Mouse (Mus musculus) midbrain, embryonic 14.5 days (tissue): ENCODE data around the gene Adipor1. TPM values are rescaled to one million over a fixed set of nuclear protein-coding genes. Genes with fewer than 3 reads are reported as not detected.
"Not testable (repeated sequence)": the region's sequence is repeated elsewhere in the genome, so short reads cannot be mapped to it uniquely, and the experiment has no call there.

Experiments
- ATAC-seq: fragments of 200-750 bp; cut with Nextera tagmentation; 2 replicates; pipeline ENCODE4 v1.8.0; 2017; ENCODE audit warnings: moderate number of reproducible peaks, moderate library complexity; ENCODE audit not compliant: low FRiP score, low TSS enrichment
- DNase-seq: peaks from one replicate; pipeline ENCODE4 v3.0.0-alpha.2; 2015
- H3K27ac ChIP-seq: fragments of 300-500 bp; sonication (generic); replicated peaks from 2 replicates; pipeline ENCODE4 v1.5.1; 2014; ENCODE audit warnings: mild to moderate bottlenecking, low read depth, low read length, moderate library complexity
- H3K27me3 ChIP-seq: fragments of 300-500 bp; sonication (generic); 2 replicates; pipeline ENCODE4 v1.6.1; 2014; ENCODE audit warnings: low read length, control low read depth, mixed read lengths; ENCODE audit not compliant: control insufficient read depth, insufficient read depth
- H3K36me3 ChIP-seq: fragments of 300-500 bp; sonication (generic); 2 replicates; pipeline ENCODE4 v1.6.1; 2014; ENCODE audit warnings: low read length, control low read depth; ENCODE audit not compliant: control insufficient read depth, insufficient read depth
- H3K4me1 ChIP-seq: fragments of 300-500 bp; sonication (generic); 2 replicates; pipeline ENCODE4 v1.6.1; 2014; ENCODE audit warnings: mild to moderate bottlenecking, antibody characterized with exemption, low read length, control low read depth; ENCODE audit not compliant: control insufficient read depth, insufficient read depth
- H3K4me2 ChIP-seq: fragments of 300-500 bp; sonication (generic); 2 replicates; pipeline ENCODE4 v1.6.1; 2014; ENCODE audit warnings: mild to moderate bottlenecking, low read length, moderate library complexity
- H3K4me3 ChIP-seq: fragments of 300-500 bp; sonication (generic); replicated peaks from 2 replicates; pipeline ENCODE4 v1.5.1; 2014; ENCODE audit warnings: low read depth, low read length
- H3K9ac ChIP-seq: fragments of 300-500 bp; sonication (generic); replicated peaks from 2 replicates; pipeline ENCODE4 v1.6.1; 2014; ENCODE audit warnings: mild to moderate bottlenecking, low read length, moderate library complexity
- H3K9me3 ChIP-seq: fragments of 300-500 bp; sonication (generic); 2 replicates; pipeline ENCODE4 v1.6.1; 2016; ENCODE audit warnings: low read length, control low read depth, mixed read lengths; ENCODE audit not compliant: control insufficient read depth
- WGBS: fragments of 180-500 bp; shearing (Covaris S2); extraction: QIAGEN DNeasy Blood & Tissue Kit; methylation state at CpG from one replicate; pipeline ENCODE4 v1.1.7; 2014; 5-methylcytosine and 5-hydroxymethylcytosine counted together
- polyA plus RNA-seq: library from polyadenylated mRNA; unstranded; fragments of >200 nt; fragmentation: Nextera tagmentation; extraction: Ambion mirVana; gene quantifications from 2 replicates; pipeline ENCODE4 v1.2.1, GENCODE M21; 2014

Gene Adipor1
- polyA plus RNA-seq, 1 experiment from 2014 or later, result 70.5 TPM

- ATAC-seq (no peak), DNase-seq (no peak)
- H3K9me3 ChIP-seq, result no peaks in the 10 kb centered on the region
- no peak overlapping the region for H3K4me3 ChIP-seq
- 90% methylated on average over 4 of the region's 4 CpGs for WGBS
- no peaks in the 10 kb centered on the region for H3K27me3 ChIP-seq
- no peak overlapping the region for H3K4me2 ChIP-seq
- no peak overlapping the region for H3K27ac ChIP-seq
- H3K36me3 ChIP-seq, result peaks cover 49% of the 10 kb centered on the region
- H3K4me1 ChIP-seq, result no peaks in the 10 kb centered on the region
- H3K9ac ChIP-seq, result no peak overlapping the region
These were observed 18.3 kb downstream of the Adipor1 start for GRCm38 (mm10) chr1:134433473-134433872.

DNA sequence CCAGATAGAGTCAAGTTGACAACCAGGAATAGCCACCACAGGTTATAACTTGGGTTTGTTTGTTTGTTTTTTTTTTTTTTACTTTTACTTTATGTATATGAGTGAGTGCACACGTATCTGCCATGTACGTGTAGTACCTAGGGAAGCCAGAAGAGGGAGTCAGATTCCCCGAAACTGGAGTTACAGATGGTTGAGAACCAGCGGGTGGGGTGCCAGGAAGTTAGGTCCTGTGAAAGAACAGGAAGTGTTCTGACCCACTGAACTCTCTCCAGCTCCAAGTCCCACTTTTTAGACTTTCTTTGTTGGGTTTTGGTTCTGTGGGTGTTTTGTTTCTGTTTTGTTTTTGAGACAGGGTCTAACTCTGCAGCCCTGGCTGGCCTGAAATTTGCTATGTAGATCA is 20.2 kb downstream of the Adipor1 start:
- Histone ChIP-seq H3K9ac (no peak overlapping the region), H3K36me3 (peaks cover 31% of the 10 kb centered on the region), H3K27ac (no peak overlapping the region), H3K27me3 (no peaks in the 10 kb centered on the region), H3K9me3 (no peaks in the 10 kb centered on the region), H3K4me2 (no peak overlapping the region), H3K4me1 (no peaks in the 10 kb centered on the region), H3K4me3 (no peak overlapping the region)
- ATAC-seq (no peak), DNase-seq (peak; percentile 18)
- 28% methylated on average over 4 of the region's 4 CpGs for WGBS

DNA sequence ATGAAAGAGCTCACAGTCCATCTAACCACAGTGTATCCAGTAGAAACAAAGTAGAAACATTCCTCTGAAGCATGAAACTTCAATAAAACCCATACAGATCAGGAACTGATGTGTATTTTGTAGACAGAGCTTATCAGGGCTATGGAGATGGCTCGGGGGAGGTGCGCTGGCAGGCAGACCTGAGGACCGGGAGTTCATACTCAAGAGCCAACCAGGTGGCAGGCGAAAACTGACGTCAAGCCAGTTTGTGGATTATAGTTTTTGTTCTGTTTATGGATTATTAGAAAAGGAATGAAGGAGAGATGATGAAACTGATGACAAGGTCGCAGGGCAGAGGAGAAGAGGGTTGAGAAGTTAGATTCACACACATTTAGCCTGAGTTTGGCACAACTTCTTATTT is 25.3 kb downstream of the Adipor1 start:
- Histone ChIP-seq H3K4me1 (no peaks in the 10 kb centered on the region), H3K27me3 (no peaks in the 10 kb centered on the region), H3K9ac (no peak overlapping the region), H3K4me2 (no peak overlapping the region), H3K27ac (no peak overlapping the region), H3K4me3 (no peak overlapping the region), H3K36me3 (no peaks in the 10 kb centered on the region), H3K9me3 (no peaks in the 10 kb centered on the region)
- DNase-seq (no peak), ATAC-seq (no peak)
- 92% methylated on average over 6 of the region's 6 CpGs for WGBS

DNA sequence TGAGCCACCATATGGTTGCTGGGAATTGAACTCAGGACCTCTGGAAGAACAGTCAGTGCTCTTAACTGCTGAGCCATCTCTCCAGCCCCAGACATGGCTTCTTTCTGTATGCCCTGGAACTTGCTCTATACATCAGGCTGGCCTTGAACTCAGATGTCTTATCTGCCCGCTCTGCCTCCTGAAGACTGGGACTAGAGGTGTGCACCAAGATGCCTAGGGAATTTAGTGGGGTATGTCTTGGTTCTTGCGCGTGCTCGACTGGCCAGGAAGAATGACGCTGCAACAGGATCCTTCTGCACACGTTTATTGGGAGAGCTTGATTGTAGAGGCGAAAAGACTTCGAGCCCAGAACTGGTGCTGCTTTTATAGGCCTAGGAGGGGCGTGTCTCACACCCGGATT is 26.6 kb downstream of the Adipor1 start:
- H3K36me3 ChIP-seq, H3K27me3 ChIP-seq, H3K9me3 ChIP-seq, DNase-seq, H3K4me1 ChIP-seq, H3K9ac ChIP-seq, H3K27ac ChIP-seq, H3K4me3 ChIP-seq, ATAC-seq, H3K4me2 ChIP-seq: not testable (repeated sequence)
- 91% methylated on average over 7 of the region's 10 CpGs for WGBS

DNA sequence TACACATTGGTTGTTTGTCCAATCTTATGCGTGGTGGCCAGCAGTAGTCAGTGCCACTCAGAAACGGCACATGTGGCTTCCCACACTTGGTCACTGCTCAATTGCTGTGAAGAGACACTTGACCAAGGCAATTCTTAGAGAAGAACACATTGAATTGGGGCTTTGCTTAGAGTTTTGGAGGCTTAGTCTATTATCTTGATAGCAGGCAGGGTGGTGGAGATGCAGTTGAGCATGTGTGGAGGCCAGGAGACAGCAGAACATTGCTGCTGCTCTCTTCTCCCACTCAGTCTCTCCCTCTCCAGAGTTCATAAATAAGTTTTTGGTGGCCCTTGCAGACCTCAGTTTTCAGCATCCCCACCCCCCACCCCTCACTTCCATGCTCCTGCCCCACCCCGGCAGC is 27.2 kb downstream of the Adipor1 start:
- no peak overlapping the region for H3K4me2 ChIP-seq
- H3K36me3 ChIP-seq, result no peaks in the 10 kb centered on the region
- H3K9ac ChIP-seq, result no peak overlapping the region
- DNase-seq, result no peak
- no peak overlapping the region for H3K27ac ChIP-seq
- H3K4me3 ChIP-seq, result no peak overlapping the region
- H3K9me3 ChIP-seq, result no peaks in the 10 kb centered on the region
- H3K4me1 ChIP-seq, result no peaks in the 10 kb centered on the region
- WGBS, result over 99% methylated on average over 3 of the region's 3 CpGs
- no peaks in the 10 kb centered on the region for H3K27me3 ChIP-seq
- ATAC-seq, result no peak

DNA sequence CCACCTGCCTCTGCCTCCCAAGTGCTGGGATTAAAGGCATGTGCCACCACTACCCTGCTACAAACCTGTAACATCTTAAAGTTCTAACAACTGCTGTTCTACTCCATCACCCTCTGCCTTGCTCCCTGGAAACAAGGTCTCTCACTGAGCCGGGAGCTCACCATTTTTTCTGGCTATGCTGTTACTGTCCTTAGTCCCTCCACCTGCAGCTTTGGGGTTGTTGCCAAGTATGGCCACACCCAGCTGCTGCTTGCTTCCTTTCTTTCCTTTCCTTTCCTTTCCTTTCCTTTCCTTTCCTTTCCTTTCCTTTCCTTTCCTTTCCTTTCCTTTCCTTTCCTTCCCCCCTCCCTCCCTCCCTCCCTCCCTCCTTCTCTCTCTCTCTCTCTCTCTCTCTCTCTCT is 28.1 kb downstream of the Adipor1 start:
- not testable (repeated sequence) for H3K4me2 ChIP-seq, H3K9ac ChIP-seq, ATAC-seq, DNase-seq, H3K27ac ChIP-seq, H3K27me3 ChIP-seq, H3K4me3 ChIP-seq, H3K4me1 ChIP-seq, H3K9me3 ChIP-seq, H3K36me3 ChIP-seq
- WGBS, result 100% methylated on average over 1 of the region's 1 CpGs

- Histone ChIP-seq H3K27ac (no peak overlapping the region), H3K27me3 (no peaks in the 10 kb centered on the region)
These were observed 30.2 kb downstream of the Adipor1 start for GRCm38 (mm10) chr1:134445418-134445817.

DNA sequence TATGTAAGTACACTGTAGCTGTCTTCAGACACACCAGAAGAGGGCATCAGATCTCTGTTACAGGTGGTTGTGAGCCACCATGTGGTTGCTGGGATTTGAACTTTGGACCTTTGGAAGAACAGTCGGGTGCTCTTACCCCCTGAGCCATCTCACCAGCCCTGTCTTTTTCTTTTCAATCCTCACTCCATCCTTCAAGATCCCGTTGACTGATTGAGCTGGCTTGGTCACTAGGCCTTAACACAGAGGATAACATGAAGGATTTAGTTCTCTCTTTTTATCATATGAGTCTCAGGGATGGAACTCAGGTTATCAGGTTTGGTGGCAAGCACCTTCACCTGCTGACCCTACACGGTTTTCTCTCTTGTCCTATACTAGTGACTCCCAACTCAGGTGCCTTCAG is 33.4 kb downstream of the Adipor1 start:
- 62% methylated on average over 3 of the region's 3 CpGs for WGBS
- H3K36me3 ChIP-seq, ATAC-seq: not testable (repeated sequence)

More at GRCm38 (mm10) chr1:134445418-134445817, 30.2 kb downstream of the Adipor1 start:
- no peak for ATAC-seq
- H3K36me3 ChIP-seq, result no peaks in the 10 kb centered on the region
- H3K9me3 ChIP-seq, result no peaks in the 10 kb centered on the region
- 90% methylated on average over 2 of the region's 2 CpGs for WGBS
- DNase-seq, result no peak
- no peak overlapping the region for H3K4me2 ChIP-seq
- no peak overlapping the region for H3K9ac ChIP-seq
- H3K4me1 ChIP-seq, result no peaks in the 10 kb centered on the region
- no peak overlapping the region for H3K4me3 ChIP-seq

DNA sequence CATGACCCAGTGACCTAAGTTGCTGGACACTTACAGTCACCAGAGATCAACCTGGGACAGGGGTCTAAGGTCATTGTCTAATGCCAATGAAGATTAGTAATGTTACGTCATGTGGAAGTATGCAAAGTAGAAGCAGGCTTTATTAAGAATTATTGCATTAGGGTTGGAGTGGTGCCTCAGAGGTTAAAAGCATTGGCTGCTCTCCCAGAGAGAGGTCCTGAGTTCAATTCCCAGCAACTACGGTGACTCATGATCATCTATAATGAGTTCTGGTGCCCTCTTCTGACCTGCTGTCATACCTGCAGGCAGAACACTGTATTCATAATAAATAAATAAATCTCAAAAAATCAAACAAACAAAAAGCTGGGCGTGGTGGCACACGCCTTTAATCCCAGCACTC is 35.0 kb downstream of the Adipor1 start:
- ATAC-seq (no peak), DNase-seq (no peak)
- no peak overlapping the region for H3K9ac ChIP-seq
- H3K9me3 ChIP-seq, result no peaks in the 10 kb centered on the region
- no peaks in the 10 kb centered on the region for H3K36me3 ChIP-seq
- H3K27ac ChIP-seq, result no peak overlapping the region
- peaks cover 4% of the 10 kb centered on the region; the same call in 1 of the 2 replicates for H3K4me1 ChIP-seq
- WGBS, result 89% methylated on average over 4 of the region's 4 CpGs
- H3K4me2 ChIP-seq, result no peak overlapping the region
- no peaks in the 10 kb centered on the region for H3K27me3 ChIP-seq
- H3K4me3 ChIP-seq, result no peak overlapping the region

More for the DNA sequence above, 33.4 kb downstream of the Adipor1 start:
- H3K4me1 ChIP-seq, H3K27me3 ChIP-seq, H3K9me3 ChIP-seq, DNase-seq, H3K4me2 ChIP-seq, H3K27ac ChIP-seq, H3K4me3 ChIP-seq, H3K9ac ChIP-seq: not testable (repeated sequence)
